Mouse (Mus musculus): ENCODE data around the gene Gm10337. TPM values are rescaled to one million over a fixed set of nuclear protein-coding genes. Genes with fewer than 3 reads are reported as not detected.

The Gm10337 gene
- polyA plus RNA-seq, 1 experiment from 2014 or later, result 4.1 TPM

DNA sequence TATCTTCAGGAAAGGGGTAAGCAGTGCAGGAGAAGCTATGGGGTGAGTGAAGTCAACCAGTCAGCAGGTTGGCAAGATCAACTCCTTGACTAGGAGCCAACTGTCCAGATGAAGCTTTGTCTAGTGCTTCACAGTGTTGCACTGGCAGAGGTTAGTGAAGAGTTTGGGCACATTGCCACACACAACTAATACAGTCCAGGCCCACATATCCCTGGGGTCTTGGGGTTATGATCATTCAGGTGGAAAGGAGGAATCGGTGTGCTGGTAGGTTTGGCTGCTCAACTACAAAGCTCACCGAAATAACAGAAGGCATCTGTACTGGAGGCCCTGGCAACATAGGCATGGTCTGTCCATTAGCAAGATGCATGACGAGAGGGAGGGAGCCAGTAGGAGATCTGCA is 44.0 kb downstream of the Gm10337 start:
- peaks cover 12% of the 10 kb centered on the region for H3K4me1 ChIP-seq (ENCODE audit: control insufficient read depth, insufficient read depth, low read length)
- H3K27ac ChIP-seq (ENCODE audit: low read length), result peak overlapping the region; percentile 81
- no peaks in the 10 kb centered on the region for H3K9me3 ChIP-seq (replicated peaks; ENCODE audit: control insufficient read depth, low read length)
- no peak overlapping the region for H3K4me2 ChIP-seq (ENCODE audit: low read depth, low read length)
- WGBS, result 94% methylated on average over 3 of the region's 3 CpGs
- ATAC-seq (replicated peaks; ENCODE audit: extremely low read depth, insufficient read depth, low FRiP score), result no peak
- no peaks in the 10 kb centered on the region for H3K27me3 ChIP-seq (ENCODE audit: control insufficient read depth, insufficient read depth, low read length)
- H3K4me3 ChIP-seq (ENCODE audit: low read length), result no peak overlapping the region
- peaks cover 28% of the 10 kb centered on the region for H3K36me3 ChIP-seq (ENCODE audit: control insufficient read depth, insufficient read depth)
- H3K9ac ChIP-seq (ENCODE audit: low read length), result no peak overlapping the region

DNA sequence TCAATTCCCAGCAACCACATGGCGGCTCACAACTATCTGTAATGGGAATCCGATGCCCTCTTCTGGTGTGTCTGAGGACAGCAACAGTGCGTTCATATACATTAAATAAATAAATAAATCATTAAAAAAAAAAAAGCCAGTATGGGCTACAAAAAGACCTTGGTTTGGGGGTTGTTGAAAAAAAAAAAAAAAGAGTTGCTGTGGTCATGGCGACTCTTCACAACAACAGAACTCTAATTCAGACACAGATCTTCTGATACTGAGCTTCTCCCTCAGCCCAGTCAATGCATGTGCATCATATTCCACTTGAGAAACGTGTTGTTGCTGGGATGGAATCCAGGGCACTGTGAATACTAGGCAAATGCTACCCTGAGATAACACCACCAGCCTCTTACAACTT is 49.1 kb downstream of the Gm10337 start:
- Histone ChIP-seq H3K27ac (ENCODE audit: low read length) (no peak overlapping the region), H3K36me3 (ENCODE audit: control insufficient read depth, insufficient read depth) (peaks cover 39% of the 10 kb centered on the region), H3K4me1 (ENCODE audit: control insufficient read depth, insufficient read depth, low read length) (no peaks in the 10 kb centered on the region), H3K27me3 (ENCODE audit: control insufficient read depth, insufficient read depth, low read length) (no peaks in the 10 kb centered on the region), H3K9me3 (replicated peaks; ENCODE audit: control insufficient read depth, low read length) (no peaks in the 10 kb centered on the region), H3K4me2 (ENCODE audit: low read depth, low read length) (no peak overlapping the region), H3K4me3 (ENCODE audit: low read length) (no peak overlapping the region), H3K9ac (ENCODE audit: low read length) (no peak overlapping the region)
- WGBS, result 92% methylated on average over 5 of the region's 5 CpGs
- no peak for ATAC-seq (replicated peaks; ENCODE audit: extremely low read depth, insufficient read depth, low FRiP score)

Other genes starting within 250 kb of the Gm10337 start
- gene Rarg, start 246.2 kb upstream of the Gm10337 start, polyA plus RNA-seq (2015; fragmentation: Nextera tagmentation; extraction: Ambion mirVana), result 8.9 and 11.8 TPM in 2 replicates
- 0.11 and 0.12 TPM in 2 replicates for gene Gm9918, start 233.2 kb upstream of the Gm10337 start, polyA plus RNA-seq (2015; fragmentation: Nextera tagmentation; extraction: Ambion mirVana)
- 43.8 and 49.4 TPM in 2 replicates for gene Mfsd5, start 224.3 kb upstream of the Gm10337 start, polyA plus RNA-seq (2015; fragmentation: Nextera tagmentation; extraction: Ambion mirVana)
- 18.2 and 21.1 TPM in 2 replicates for gene Espl1, start 207.5 kb upstream of the Gm10337 start, polyA plus RNA-seq (2015; fragmentation: Nextera tagmentation; extraction: Ambion mirVana)
- gene Pfdn5, start 177.6 kb upstream of the Gm10337 start, polyA plus RNA-seq (2015; fragmentation: Nextera tagmentation; extraction: Ambion mirVana), result 274 and 277 TPM in 2 replicates
- gene Myg1, start 172.0 kb upstream of the Gm10337 start, polyA plus RNA-seq (2015; fragmentation: Nextera tagmentation; extraction: Ambion mirVana), result 56.6 and 67.9 TPM in 2 replicates
- 49.3 and 55.6 TPM in 2 replicates for gene Aaas, start 153.0 kb upstream of the Gm10337 start, polyA plus RNA-seq (2015; fragmentation: Nextera tagmentation; extraction: Ambion mirVana)
- 0.11 and 0.20 TPM in 2 replicates for gene Sp7, start 136.5 kb upstream of the Gm10337 start, polyA plus RNA-seq (2015; fragmentation: Nextera tagmentation; extraction: Ambion mirVana)
- 5.0 and 5.5 TPM in 2 replicates for gene Sp1, start 97.6 kb upstream of the Gm10337 start, polyA plus RNA-seq (2015; fragmentation: Nextera tagmentation; extraction: Ambion mirVana)
- 6.6 and 7.6 TPM in 2 replicates for gene Amhr2, start 58.4 kb upstream of the Gm10337 start, polyA plus RNA-seq (2015; fragmentation: Nextera tagmentation; extraction: Ambion mirVana)
- 86.7 and 92.2 TPM in 2 replicates for gene Prr13, start 44.7 kb upstream of the Gm10337 start, polyA plus RNA-seq (2015; fragmentation: Nextera tagmentation; extraction: Ambion mirVana)
- gene Pcbp2, start 33.2 kb upstream of the Gm10337 start, polyA plus RNA-seq (2015; fragmentation: Nextera tagmentation; extraction: Ambion mirVana), result 136 and 140 TPM in 2 replicates
- gene Map3k12, start 13.3 kb downstream of the Gm10337 start, polyA plus RNA-seq (2015; fragmentation: Nextera tagmentation; extraction: Ambion mirVana), result 10.3 and 11.3 TPM in 2 replicates
- 88.1 and 95.1 TPM in 2 replicates for gene Tarbp2, start 14.5 kb downstream of the Gm10337 start, polyA plus RNA-seq (2015; fragmentation: Nextera tagmentation; extraction: Ambion mirVana)
- 2.1 and 2.6 TPM in 2 replicates for gene Npff, start 21.2 kb downstream of the Gm10337 start, polyA plus RNA-seq (2015; fragmentation: Nextera tagmentation; extraction: Ambion mirVana)
- gene Gm28047, start 121.3 kb downstream of the Gm10337 start, polyA plus RNA-seq (2015; fragmentation: Nextera tagmentation; extraction: Ambion mirVana), result not detected in 2 replicates
- 27.7 and 31.3 TPM in 2 replicates for gene Atf7, start 121.7 kb downstream of the Gm10337 start, polyA plus RNA-seq (2015; fragmentation: Nextera tagmentation; extraction: Ambion mirVana)
- gene Atp5g2, start 168.6 kb downstream of the Gm10337 start, polyA plus RNA-seq (2015; fragmentation: Nextera tagmentation; extraction: Ambion mirVana), result 62.2 and 66.0 TPM in 2 replicates
- gene Calcoco1, start 218.5 kb downstream of the Gm10337 start, polyA plus RNA-seq (2015; fragmentation: Nextera tagmentation; extraction: Ambion mirVana), result 84.4 and 85.7 TPM in 2 replicates

Data from heart, embryonic 16.5 days (tissue).